Mouse (Mus musculus): ENCODE results near the gene Pde10a.

Gene Pde10a

DNA sequence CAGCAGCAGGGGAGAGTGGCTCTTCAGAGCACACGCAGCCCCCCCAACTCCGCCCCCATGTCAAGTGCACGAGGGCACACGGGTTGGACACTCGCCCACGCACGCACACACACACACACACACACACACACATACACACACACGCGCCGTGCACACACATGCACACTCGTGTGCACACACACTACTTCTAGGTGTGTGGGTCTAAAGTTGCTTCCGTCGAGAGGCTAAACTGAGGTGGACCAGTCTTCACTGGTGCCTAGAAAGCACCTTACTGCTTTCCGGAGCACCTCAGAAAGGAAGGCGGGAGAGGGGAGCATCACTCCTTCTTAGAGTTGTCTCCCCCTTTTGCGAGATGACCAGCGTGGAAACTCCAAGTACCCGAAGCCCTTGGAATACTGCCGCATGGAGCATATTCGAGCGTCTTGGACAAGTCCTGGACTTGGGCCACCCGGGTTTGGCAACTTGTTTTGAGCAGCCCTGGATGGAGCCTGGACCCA lies at the start of gene Pde10a:
TSS of gene Pde10a (plus strand) at position 148 of the 497 bp plus-strand sequence.
- DNase-seq, result peak; percentile 87

DNA sequence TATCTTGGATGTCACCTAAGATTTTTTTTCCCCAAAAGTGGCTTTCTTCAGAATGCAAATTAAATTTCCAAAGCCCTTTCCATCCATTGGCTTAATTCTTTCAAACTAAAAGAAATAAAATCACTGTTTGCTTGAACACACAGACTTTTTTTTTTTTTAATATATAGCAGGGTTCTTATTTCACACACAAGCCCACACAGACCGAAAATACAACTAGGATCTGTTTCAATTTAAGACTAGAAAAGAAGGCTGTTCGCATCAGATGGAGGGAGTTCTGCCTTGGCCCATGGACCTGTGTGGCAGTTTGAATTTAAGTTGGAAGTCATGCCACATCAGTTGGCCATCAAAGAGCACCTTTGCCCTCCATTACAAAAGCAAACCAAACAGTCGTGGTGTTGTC lies 46.6 kb upstream of the Pde10a start:
- DNase-seq, result no peak

DNA sequence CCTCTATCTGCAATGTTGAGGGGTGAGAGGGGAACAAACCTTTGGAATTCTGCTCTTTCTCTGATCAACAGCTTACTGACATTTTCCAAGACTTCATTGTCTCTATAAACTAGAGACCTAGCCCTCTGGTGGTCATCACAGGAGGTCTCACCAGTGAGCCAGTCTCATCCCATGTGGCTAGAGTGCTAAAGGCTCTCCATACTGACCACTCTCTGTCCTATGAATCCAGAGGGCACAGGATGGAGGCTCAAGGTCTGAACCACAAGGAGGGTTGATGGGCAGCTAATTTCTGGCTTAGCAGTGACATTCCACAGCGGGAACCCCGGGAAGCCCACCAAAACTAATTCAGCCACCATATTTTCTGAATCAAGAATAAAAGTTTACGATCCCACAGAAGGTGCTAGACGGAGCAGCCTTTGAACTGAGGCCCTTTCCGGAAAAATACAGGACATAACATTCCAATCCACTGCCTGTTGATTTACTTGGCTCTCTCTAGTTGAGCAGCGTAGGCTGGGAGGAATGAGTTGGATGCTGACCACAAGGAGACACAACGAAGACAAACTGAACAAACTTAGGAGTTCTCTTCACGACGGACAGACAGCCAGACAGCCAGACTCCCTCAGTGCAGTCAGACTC lies 45.6 kb upstream of the Pde10a start:
- DNase-seq, result no peak

DNA sequence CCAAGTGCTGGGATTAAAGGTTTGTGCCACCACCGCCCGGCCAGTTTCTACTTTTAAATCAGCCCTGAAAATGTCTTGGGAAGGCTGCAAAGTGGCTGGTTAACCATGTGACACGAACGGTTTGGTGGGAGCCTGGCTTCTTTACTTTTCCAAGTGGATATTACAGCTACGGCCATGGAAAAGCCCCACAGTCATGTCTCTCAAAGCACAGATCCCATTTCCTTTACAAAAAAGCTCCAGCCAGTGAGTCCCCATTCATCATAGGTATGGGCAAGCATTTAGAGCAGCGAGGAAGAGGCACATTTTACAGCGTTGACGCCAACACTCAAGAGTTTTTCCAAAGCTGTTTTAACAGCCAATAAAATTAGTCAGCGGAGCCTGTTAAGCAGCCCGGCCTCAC lies 43.4 kb upstream of the Pde10a start:
- no peak for DNase-seq

DNA sequence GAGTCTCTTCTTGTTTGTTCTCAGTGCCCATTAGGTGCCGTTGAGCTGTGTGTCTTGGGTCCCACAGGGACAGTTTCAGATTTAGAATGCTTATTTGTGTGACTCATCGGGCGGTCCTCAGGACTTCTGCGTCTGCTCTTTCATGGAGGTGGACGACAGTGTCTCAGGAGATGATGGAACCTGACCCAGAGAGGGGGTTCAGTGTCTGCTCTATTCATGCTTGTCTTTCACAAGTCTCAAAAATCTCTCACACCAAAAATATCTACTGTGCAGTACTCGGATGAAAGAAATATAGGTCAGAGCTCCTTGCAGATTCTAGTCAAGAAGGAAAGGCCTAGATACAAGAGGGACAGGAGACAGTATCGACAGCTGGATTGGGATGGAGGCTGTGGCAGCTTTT lies 42.3 kb upstream of the Pde10a start:
- DNase-seq, result no peak

DNA sequence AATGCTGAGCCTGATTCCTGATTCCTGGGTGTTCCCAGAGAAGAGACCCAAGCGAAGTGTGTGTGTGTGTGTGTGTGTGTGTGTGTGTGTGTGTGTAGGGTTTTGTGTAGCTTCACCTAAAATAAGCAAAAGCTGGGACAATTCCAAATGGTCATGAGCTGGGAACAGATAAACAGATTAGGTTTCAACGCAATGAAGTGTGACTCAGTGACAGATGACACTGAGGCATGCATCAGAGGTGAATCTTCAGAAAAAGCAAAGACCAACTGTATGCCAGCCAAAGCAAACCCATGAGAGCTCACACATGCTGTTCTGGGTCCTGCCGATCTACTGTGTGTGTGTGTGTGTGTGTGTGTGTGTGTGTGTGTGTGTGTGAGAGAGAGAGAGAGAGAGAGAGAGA lies 40.9 kb upstream of the Pde10a start:
- DNase-seq, result no peak

DNA sequence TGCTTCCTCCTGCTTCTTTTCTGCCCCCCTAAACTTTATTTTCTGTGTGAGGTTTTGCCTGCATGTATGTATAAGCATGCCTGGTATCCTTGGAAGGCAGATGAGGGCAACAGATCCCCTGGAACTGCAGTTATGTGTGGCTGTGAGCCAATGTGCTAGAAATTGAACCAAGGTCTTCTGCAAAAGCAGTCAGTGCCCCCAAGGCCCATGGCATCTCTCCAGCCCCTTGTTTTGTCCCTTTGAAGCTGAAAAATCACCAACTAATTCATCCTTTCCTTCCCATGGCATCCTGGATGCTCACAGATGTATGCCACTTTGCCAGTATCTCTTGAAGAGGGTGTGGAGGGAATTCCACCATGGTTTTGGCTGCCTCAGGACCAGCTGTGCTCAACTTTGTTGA lies 40.0 kb upstream of the Pde10a start:
- no peak for DNase-seq

DNA sequence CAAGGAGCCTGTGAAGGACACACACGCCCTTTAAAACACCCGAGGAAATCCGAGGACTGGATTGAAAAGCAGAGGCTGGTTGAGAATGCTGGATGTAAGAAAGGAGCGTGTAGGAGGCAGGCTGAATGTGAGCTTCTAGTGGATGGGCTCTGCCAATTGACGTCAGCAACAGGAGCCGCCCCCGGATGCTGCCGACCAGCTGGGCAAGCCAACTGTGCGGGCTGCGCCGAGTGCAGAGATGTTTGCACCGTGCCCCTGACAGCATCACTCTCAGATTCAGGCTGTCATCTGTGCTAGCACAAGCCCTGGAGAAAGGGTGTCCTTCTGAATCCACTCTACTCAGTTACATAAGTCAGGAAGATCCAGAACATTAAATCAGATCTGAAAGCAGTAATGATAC lies 37.3 kb upstream of the Pde10a start:
- DNase-seq, result peak; percentile 82

DNA sequence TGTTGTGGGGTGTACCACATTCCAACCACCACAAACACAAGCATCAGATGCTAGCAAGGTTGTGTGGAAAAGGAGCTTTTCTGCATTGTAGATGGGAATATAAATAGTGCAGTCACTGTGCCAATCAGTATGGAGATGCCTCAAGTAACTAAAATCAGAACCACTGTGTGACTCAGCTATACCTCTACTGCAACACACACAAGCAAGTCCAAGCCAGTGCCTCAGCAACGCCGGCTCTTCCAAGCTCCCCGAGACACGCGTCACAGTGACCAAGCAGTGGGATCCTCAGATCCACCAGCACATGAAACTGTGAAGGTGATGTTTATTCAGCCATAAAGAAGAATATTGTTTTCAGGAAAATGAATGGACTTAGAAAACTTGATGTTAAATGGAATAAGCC lies 34.2 kb upstream of the Pde10a start:
- no peak for DNase-seq

DNA sequence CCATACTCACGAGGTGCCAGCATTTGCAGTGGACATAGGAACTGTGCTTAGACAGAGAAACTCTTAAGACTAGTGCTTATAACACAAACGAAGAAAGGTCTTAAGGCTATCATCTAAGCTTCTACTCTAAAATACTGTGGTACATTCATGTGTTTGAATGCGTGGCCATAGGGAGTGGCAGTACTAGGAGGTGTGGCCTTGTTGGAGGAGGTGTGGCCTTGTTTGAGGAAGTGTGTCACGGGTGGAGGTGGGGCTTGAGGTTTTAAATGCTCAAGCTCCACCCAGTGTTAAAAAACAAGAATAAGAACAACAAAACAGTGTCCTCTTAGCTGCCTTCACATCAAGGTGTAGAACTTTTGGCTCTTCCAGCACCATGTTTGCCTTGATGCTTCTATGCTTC lies 31.7 kb upstream of the Pde10a start:
- no peak for DNase-seq

DNA sequence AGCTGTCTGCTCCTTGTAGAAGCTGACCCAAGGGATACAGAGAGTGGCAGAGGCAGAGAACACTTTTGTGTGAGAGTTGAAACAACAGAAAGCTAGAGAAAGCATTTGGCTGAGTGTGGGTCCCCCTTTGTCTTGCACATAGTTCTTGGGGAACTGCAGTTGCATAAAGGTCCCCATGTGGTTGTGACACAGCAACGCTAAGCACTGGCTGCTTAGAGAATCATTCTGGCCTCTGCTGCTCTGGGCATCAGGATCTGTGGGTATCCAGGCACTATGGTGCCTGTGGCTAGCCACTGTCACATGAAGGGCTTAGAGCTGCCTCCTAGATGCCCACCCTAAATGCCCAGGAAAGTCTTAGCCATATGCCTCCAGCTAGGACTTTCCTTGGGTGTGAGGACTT lies 27.0 kb upstream of the Pde10a start:
- DNase-seq, result no peak

DNA sequence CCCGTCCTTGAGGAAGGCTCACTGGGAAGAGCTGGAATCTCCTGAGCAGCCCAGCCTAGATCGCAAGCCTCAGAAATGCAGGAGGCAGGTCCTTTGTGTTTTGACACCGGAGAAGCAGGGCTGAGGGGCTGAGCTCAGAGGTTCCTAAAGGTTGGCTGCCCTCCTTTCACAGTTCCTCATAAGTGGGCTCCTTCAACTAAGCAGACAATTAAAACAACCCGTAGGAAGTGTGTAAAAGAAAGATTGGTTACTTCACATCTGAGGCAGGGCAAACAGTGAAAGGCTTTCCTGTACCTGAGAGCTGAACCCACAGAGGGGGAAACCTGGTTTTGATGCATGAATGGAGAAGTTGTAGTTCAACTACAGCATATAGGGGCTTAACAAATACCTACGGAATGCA lies 26.5 kb upstream of the Pde10a start:
- no peak for DNase-seq

DNA sequence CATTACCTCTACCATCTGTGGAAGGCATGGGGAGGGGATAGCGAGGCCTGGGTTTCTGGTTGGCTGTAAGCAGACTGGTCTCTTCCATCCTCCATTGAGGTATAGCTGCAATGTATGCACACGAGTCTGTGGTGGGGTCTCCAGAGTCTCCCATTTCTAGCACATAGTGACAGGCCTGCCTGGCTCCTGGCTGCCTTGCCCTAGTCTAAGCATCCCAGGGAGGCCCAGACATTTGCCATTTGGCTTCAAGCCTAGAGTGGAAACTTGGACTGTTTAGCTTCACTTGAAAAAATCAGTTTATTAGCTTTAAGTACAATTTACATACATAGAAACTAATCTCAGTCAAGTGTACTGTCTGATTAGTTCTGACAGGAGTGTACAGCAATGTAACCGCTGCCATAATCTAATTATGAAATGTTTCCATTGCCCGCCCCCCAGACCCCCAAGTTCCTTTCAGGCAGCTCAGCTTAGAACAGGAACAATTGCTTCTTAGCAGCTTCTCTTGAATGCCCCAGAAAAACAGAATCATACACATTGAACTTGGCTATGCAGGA lies 25.5 kb upstream of the Pde10a start:
- no peak for DNase-seq

DNA sequence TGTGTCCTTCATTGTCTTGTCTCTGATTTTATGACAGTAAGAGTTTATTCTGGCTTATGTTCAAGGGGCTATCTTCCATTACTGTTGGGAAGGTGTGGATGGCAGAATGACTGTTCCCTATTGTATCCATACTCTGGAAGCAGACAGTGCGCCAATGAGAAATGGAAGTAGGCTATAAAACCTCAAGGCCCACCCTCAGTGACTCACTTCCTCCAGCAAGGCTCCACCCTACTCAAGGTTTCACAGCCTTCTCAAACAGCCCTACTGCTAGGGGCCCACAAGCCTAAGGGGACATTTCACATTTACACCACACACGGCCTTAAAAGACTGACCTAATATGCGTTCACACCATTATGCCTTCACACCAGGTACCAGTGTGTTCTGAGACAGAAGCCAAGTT lies 20.8 kb upstream of the Pde10a start:
- DNase-seq, result no peak

DNA sequence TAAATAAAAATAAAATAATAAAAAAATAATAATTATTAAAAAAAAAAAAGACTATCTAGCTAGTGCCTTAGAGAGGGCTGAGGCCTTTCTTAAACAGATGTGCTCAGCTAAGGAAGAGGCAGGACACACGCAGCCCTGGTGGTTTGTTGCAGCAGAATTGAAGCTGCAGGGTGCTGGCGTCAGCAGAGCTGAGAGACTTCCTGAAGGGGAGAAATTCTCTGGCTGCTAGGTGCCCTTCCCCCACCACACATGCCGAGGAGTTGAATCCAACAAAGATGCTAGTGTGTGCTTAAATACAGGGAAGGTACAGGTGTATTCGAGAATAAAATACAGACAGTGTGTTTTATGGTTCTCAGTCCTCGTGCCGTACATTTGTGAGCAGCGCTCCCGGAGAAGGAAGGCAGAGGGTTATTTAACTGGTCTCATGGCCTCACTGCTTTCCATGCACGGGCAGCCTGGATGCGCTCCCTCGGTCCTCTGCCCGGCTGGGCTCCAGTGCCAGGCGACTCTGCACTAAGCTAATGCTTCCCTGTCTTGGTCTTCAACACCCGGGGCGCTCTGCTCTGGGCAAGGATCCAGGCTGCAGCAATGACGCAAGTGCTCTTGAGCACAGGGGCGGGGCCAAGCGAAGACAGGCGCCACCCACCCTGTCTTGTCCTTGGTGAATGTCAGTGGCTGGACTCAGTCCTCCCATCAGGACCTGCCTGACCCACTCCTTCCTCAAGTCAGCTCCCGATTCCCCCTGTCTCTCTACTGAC lies 19.3 kb upstream of the Pde10a start:
- DNase-seq, result peak; percentile 96

DNA sequence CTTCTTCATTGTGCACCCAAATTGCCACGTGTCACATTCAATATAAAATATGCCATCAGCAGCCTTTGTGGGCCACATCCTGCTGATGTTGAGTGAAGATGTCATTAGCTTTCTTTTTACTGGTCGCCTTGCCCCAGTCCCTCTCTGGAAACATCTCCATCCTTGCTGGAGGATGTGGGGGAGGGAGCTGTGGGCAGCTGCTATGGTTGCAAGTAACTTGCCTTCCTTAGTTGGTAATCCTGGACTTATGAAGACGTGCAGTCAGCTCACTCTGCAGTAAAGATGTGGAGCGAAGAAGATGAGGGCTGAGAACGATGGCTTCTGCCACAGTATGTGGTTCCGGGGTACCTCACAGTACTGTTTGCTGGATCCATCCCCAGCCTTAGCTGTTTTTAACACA lies 18.4 kb upstream of the Pde10a start:
- DNase-seq, result peak; percentile 50

DNA sequence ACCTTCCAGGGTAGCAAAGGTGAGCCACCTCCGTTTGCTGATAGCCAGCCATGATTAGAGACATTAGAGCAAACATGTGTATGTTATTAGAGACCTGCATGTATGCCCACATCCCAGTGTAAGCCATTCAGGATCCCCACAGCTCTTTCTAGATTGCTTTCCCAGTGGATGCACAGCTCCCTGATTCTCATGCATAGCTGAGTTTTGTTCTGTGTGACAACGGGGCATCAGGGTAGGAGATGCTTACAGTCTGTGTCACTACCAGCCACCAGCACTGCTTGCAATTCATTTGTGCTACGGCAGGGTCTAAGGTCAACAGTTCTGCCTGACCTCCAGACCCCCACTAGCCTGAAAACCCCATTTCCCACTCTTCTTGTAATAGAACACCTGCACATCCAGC lies 17.5 kb upstream of the Pde10a start:
- DNase-seq, result peak; percentile 52

DNA sequence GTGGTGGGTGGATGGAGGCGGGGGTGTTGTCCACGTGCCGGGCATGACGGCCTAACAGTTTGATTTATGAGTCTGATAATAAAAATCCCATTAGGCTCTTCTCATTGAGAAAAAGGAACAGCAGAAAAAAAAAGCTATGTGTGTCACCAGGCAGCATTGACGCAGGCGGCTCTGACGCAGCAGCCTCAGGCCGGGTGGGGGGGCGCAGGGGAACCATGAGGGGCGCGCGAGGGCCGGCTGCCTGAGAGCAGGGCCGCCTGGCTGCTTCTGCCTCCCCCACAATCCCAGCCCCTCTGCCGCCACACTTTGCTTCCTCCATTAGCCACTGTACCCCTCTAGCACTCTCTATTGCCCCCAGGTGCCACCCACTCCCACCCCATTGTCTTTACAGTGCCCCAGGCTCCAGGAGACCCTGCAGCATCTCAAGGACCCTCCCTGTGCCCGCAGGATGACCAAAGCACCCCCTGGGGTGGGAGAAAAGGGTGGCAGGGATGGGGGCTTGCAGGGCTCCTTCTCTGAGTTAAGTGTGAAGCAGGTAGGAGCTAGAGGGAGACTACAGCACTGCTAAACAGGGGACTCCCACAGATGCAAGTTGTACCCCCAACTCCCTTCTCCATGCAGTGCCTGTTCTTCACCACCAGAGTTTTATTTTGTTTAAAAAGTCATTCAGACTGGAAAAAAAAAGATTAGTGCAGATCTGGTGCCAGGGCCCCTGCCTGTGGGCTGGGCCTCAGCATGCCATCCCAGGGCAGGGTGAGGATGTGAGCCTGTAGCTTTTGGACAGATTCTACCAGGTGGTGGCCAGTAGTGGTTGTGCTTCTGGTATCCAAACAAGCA lies 16.6 kb upstream of the Pde10a start:
- peak; percentile 76 for DNase-seq

DNA sequence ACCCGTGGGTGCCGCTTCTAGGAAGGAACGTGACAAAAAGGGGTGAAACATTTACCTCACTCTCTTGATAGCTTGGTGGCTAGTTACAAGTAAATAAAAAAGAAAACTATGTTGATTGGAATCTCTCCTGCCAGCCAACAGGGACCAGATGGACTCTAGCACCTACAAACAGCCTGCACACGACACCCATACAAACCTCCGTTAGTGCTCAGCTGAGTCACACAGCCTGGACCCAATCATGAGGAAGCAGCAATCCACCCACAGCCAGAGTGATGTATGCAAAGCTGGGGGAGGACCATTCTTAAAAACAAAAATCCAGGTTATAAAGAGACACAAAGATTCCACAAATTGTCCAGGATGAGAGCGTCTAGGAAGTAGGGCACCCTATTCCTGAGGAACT lies 9.2 kb upstream of the Pde10a start:
- DNase-seq, result no peak

DNA sequence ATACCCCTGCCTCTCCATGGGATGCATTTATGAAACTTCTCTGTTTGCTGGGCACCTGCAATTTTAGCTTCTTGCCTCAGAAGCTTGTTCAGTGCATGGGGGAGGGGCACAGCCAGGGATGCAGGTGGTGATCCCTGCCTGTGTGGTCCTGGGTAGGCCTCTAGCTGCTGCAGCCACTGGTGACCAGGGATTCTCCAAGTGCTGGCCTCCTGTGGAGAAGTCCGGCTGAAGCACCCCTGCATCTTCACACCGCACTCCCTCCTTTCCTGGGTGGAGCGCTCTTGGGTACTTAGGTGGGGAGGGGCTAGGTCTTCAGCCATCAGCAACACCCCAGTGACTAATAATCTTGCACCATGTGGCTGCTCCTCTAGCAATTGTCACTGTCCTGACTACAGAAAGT lies 1.2 kb upstream of the Pde10a start:
- DNase-seq, result peak; percentile 76

DNA sequence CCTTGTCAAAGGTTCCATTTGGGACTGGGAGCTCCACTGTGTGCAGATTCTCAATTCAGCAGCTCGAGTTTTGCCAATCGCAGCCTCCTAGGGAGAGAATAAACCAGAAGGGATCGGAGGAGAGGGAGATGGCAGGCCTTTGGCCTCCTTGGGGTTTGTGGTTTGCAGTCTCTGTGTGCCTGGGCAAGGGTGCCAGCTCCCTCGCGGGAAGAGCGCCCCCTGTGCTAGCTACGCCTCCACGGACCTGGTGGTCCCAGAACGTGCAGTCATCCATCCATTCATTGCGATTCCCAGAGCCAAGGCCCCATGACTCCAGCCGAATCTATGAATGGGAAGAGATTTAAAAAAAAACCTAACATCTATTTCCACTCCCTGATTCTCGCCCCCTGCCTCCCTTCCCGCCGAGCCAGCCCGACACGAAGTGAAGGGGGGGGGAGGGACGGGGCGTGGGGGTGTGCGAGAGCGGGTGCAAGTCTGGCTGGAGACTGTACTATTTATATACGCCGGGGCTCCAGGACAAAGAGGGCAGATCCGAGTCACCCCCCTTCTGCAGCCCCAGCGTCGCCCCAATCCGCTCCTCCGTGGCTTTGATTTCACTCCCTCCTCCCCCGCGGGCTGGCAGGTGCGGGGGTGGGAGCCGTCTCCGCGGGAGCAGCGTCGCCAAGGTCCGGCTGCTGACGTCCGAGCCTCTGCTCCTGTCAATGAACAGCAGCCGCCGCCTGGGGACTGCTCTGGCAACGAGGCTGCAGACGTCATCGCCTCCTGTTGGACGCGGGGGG lies 596 bp upstream of the Pde10a start:
- peak; percentile 93 for DNase-seq

DNA sequence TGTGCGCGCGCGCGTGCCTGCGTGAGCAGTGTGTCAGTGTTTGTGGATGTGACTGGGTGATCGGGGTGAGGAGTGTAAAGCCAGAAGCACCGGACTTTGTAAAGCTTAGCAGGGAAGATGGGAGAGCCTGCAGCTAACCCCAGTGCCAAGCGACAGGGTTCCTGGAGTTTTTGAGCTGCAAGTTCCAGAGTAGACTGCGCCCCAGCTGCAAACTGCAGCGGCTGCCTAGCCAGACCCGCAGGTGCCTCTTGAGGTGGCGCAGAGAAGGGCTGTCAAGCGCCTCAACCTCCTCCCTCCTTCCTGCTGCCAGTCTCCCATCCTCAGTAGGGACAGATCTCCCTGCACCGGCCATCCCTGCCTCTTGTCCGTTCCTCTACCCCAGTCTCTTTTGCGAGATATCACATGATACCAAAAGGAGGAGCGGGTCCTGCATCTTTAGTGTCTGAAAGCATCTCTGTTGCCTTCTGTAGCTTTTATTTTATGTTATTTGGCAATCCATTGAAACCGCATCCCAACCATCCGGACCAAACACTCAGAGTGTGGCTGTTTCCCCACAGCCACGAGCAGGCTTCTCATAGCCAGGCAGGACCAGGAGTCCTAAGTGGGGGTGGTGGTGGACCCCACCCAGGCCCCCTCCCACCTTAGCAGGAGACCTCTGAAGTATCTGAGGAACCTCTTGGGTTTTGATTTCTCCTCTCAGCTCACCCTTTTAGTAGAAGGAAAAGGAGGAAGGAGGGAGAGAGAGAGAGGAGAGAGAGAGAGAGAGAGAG lies 984 bp downstream of the Pde10a start:
- peak; percentile 75 for DNase-seq

Measured in cerebellum, adult 9-10 months (tissue).